Mouse (Mus musculus) monocyte, adult 5-6 weeks (primary cell): Measurements from ENCODE around the gene Etv5. TPM values are rescaled to one million over a fixed set of nuclear protein-coding genes. Genes with fewer than 3 reads are reported as not detected.
"Not testable (repeated sequence)": the region's sequence is repeated elsewhere in the genome, so short reads cannot be mapped to it uniquely, and the experiment has no call there.

Experiments
- ATAC-seq: fragments of 153-309, 156-312 bp; replicated peaks from 2 replicates; pipeline ENCODE4 v1.8.0; 2017; ENCODE audit warnings: mild to moderate bottlenecking; ENCODE audit not compliant: low TSS enrichment, insufficient number of reproducible peaks, severe bottlenecking, poor library complexity, low FRiP score
- total RNA-seq: library from RNA; stranded (forward); fragments of 200-1000, 200-491, 200-594 nt; gene quantifications from 3 replicates; pipeline ENCODE4 v1.2.3, GENCODE M21; 2017

The Etv5 gene
- total RNA-seq, 1 experiment from 2014 or later = 3.2 TPM

DNA sequence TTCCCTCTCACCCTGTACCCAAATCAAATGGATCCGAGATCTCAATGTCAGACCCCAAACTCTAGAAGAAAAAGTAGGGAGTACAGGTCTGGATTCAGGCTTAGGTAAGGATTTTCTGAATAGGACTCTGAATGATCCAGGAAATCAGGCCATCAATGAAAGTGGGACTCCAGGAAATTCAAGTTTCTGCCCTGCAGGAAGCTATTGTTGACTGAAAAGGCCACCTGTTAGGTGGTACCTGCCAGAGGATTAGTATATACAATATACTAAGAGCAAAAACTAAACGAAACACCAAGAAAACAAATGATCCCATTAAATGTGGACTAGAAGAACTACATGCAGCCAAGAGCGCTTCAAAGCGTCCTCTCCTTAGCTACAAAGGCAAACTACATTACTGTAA, 35.8 kb downstream of the Etv5 start:
- no peak for ATAC-seq

DNA sequence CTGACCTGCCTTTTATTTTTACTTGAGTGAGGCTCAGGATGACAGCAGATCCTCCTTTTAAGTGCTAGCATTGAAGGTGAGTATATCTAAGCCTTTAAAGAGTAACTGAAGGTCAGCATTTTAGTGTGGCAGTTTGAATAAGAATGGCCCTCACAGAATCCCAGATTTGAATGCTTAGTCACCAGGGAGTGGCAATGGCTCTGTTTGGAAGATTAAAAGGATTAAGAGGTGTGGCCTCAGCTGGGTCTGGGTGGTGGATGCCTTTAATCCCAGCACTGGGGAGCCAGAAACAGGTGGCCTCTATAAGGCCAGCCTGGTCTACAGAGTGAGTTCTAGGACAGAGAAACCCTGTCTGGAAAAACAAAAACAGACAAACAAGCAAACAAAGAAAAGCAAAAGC, 36.9 kb downstream of the Etv5 start:
- ATAC-seq = no peak

DNA sequence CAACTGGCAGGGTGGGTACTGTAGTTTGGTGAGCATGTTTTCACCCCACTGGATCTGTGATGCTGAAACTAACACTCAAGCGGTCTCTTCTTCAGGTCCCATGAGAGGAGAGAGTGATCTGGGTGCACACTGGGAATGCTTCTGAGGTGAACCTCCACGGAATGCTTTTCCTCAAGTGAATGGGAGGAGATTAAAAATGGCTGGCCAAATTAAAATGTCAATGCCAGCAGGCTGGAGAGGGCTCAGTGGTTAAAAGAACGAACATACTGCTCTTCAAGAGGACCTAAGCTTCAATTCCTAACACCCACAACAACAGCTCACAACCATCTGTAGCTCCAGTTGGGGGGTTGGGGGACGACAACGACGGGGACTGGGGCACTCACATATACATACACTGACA, 39.3 kb downstream of the Etv5 start:
- ATAC-seq = no peak

DNA sequence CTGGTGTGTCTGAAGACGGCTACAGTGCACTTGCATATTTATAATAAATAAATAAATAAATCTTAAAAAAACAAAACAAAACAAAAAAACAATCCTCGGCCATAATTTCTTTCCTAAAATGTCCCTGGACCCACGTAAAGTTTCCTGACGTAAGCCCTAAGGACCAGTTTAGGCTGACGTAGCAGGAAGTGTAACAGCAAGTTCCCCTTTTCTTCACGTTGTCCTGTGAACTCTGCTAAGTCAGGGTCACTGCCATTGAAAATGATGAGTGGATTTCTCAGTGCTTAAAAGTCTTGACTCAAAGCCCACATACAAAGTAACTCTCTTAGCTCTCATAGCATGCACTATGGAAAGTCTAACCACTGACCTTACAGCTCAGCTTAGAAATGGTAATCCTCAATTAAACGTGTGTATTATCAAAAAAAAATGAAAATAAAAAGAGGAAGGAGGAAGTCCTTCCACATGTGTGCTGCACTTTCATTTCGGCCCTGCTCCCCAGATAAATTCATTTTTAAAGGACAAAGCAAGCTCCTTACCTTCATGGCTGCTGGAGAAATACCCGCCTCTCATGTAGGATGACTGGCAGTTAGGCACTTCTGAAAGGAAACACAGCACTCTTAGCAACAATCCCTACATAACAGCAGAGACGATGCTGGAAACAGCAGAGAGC, 40.6 kb downstream of the Etv5 start:
- peak; percentile 85 for ATAC-seq

DNA sequence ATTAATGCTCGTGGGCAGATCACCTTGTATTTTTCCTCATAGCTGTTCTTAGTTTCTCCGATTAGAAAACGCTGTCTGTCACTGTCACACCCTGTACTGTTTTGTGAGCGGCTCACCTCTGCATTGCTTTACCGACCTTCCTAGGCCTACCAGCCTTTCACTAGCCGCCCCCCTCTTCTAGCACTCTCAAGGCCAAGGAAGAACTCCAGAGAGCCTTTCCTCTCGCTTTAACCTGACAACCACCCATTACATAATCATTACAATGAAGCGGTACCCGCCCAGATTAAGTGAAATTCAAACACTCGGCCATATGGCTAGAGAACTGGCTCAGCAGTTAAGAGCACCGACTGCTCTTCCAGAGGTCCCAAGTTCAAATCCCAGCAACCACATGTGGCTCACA, 41.2 kb downstream of the Etv5 start:
- no peak for ATAC-seq

DNA sequence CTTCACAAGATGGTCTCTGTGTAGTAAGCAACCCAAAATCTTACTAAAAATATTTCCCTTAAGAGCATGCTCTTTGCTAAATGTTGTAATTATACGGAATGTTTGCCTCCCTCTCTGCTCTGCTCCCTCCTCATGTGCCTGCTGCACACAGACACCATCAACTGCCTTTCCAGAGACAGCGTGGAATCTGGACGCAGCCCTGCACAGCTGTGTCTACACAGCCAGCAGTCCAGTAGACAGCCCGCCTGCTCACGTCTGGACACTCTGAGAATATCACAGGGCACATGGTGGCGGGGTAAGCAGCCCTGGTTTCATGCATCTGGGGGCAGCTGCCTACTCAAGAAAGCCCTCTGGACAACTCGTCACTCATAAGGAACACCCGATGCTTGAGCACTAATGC, 43.1 kb downstream of the Etv5 start:
- ATAC-seq = no peak

DNA sequence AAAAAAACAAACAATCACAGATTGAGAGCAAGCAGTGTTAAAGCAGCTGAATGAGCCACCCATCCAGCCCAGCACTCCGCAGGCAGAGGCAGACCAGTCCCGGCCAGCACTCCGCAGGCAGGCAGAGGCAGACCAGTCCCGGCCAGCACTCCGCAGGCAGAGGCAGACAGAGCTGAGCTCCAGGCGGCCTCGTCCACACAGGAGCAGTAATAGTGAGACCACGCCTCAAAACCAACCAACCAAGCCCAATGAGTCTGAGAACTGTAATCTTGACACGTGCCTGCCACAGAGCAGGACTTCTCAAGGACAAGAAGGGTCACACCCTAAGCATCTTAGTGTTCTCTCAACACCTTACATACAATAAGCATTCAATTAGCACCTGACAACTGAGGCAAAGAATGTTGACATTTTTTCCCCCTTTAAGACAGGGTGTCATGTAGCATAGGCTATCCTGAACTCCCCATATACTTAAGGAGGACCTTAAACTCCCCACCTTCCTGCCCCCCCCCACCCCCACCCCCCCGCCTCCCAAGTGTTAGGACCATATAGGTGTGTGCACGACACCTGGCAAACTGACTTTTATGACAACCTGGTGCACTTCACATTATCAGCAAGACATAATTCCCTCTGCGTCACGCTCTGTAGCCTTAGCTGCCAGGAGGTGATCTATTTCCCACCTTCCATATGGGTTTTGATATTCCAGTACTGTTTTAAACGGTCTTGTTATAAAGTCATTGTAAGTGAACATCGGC, 44.2 kb downstream of the Etv5 start:
- no peak for ATAC-seq

DNA sequence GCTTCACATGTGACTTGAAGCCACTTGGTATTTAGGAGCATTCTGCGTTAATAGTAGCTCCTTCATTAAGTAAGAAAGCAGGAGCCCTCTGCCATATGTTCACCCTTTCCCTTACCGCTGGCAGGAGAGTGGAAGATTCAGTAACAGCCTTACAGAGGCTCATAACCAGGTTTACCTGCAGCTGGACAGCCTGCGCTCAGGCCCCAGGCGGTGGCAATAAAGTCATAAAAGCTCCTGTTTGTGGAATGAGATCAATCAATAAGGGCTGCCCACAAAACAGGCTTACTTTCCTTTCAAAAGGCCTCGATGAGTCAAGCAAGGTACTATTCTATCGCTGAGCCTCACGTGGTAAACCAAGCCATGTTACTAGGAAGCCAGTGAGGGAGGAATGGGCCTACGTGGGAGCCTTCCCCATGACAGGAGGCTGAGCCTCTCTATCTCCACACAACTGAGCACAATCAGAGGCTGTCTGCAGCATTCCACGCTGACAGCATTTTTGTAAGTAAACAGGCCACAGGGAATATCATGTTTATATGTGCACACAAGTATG, 49.1 kb downstream of the Etv5 start:
- no peak for ATAC-seq

DNA sequence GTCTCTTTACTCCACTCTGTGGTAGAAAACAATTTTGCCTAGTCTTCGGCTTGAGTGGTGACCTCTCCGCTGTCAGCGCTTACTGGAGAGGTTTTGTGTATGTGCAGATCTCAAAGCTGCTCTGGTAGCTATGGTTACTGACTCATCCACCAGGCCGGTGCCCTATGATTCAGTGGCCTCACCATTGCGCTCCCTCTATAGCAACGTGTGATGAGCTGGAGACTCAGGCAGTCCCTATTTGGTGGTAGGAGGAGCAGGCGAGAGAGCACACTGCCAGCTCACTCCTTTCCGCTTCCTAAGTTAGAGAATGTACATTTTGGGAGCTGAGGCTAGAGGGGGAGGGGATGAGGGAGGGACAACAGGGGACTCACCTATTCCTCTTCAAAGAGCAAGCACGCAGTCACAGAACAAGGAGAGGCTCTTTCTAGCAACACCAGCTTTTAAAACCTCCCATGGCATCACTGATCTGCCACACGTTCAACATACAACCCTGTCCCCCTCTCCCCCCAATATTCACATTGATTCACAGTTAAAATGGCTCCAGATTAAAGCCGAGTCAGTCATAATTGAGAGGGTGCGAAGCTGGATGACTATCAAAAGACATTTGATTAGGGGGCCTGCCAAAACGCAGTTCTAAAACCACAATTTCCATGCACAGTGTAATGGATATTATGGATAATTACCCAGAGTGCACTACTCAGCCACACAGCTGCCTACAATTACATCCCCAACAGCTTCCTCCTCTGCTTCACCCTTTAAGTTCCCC, 50.2 kb downstream of the Etv5 start:
- no peak for ATAC-seq

DNA sequence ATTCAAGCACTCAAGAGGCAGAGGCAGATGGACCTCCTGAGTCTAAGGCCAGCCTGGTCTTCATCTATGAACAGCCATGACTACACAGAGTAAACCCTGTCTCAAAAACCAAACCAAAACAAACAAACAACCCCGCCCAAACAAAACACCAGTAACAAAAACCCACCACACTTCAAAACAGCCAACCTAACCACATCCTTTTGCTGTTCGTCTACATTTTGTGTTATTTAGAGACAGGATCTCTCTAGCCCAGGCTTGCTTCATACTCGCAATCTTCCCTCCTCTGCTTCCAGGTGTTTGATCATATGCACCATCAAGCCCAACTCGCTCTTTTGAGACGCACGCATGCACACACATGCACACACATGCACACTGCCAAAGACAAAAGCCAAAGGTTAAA, 51.8 kb downstream of the Etv5 start:
- no peak for ATAC-seq

DNA sequence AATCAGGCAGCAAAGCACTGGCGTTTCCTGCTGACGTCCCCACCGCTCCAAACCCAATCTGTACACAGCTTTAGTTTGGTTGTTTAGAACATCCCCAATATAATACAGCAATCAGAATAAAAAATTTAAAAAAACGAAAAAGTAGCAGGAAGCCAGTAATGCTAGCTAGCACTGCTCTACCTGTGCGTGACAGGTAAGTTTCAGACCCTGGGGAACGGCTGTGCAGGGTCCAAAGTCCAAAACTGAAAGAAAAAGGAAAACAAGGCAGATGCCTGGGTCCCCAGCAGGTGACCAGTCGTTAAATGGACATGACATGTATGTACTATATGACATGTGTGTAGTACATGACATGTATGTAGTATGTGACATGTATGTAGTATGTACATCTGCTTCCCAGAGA, 57.5 kb downstream of the Etv5 start:
- ATAC-seq = not testable (repeated sequence)

DNA sequence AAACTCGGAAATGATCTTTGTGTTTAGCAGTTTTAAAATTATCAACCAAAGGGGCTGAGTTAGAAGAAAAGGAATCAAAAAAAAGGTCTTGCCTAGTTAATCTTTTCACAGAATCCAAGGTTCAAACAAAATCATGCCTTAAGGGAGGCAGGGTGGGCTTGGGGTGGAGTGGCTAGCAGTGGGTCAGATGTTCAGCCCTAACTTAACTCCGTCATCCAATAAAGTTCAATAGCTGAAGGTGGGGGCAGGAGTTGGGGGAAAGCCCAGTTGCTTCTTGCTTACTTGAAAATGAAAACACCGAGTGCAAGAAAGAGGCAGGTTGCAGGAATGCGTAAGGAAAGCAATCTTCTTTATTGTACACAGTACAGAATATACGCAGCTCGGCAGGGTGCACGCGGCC, 58.5 kb downstream of the Etv5 start:
- no peak for ATAC-seq

DNA sequence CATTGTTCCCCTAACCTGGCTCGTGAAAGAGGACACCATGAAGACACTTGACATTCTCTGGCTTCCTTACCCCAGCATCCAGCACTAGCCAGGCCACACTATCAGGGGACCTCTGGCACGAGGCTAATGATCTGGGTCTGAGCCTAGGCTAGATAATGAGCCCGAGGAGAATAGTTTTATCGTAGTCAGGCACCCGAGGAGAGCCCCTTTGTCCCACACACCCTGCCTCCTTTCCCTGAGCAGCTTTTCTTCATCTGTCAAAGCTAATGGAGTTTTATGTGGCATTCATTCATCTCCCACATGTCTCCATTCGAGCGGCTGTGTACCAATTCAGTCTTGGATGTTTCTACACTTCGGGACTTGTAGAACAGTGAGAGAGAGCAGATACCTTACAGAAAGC, 59.5 kb downstream of the Etv5 start:
- no peak for ATAC-seq

DNA sequence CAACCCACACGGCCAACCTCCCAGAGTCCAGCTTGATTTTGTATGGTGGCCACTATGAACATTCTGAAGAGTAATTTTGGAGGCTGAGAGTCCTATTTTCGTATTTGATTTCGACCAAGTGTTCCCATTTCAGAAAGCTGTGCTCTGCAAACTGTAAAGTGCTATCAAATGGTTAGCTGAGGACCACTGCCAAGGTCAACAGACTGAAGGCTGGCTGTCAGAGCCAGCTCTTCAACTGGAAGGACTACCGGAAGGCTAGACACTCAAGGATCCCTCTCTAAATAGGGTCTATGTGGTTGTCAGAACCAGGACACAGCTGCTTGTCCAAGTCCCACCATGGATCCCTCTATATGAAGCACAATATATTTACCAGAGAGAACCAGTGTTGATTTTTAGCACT, 60.2 kb downstream of the Etv5 start:
- ATAC-seq = no peak

DNA sequence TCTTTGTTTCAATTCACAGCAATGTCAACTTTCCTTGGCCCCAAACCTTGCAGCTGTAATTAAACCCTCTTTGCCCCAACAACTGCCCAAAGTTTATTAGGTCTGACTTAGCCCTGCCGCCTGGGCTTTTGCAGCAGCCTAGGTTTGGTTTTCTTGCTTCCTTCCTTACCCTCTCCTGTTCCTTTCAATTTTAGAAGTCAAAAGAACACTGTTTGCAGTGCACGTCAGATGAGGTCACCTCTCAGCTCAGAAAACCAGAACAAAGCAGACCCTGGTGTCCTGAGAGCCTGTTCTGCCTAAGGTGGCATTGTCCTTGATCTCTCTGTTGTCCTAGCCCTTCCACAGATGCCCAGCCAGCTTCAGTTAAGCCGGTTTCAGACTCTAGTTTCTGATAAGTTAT, 61.8 kb downstream of the Etv5 start:
- no peak for ATAC-seq

DNA sequence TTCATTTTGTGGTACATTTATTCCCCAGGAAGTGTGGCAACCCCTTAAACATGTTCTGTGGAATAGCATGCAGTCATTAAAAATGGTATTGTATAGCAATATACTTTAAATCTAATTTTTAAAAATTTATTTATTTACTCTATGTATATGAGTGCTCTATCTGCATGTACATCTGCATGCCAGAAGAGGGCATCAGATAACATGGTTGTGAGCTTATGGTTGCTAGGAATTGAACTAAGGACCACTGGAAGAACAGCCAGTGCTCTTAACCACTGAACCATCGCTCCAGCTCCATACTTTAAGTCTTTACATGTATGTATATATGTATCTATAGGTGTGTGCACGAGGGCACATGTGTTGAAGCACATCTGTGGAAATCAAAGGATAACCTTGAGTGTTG, 64.6 kb downstream of the Etv5 start:
- ATAC-seq = no peak

DNA sequence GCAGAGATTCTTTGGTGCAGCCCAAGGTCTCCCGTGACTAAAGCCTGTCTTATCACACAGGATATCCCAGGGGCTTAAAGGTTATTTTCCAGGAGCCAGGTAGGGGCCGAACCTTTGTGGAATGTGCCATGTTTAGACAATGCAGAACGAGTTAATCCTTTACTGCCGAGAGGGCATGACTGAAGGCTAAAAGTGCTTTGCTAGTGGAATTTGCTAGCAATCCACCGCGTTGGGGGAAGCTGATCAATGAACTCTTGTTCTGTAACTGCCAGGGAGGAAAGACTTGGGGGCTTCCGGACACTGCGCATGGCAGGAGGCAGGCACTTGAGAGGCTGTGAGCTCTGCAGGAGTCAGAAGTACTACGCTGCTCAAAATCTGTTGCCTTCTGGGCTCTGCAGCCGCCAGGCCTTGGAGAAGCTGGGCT, 66.8 kb downstream of the Etv5 start:
- no peak for ATAC-seq

DNA sequence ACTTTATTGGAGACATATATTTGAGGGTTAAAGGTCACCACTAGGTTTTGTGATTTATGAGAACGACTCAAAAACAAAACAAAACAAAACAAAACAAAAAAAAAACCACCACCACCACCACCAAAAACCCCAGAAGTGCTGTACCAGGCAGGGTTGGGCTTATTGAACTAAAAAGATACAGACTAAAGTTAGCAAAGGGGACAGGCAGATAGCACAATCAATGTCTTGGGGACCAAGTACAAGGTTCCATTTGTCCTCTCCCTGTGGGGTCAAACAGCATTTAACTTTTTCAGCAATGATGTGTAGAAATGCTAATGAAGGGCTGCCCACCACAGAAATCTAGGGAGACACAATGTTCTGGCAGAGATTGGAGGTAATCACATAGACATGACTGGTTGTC, 67.3 kb downstream of the Etv5 start:
- no peak for ATAC-seq

DNA sequence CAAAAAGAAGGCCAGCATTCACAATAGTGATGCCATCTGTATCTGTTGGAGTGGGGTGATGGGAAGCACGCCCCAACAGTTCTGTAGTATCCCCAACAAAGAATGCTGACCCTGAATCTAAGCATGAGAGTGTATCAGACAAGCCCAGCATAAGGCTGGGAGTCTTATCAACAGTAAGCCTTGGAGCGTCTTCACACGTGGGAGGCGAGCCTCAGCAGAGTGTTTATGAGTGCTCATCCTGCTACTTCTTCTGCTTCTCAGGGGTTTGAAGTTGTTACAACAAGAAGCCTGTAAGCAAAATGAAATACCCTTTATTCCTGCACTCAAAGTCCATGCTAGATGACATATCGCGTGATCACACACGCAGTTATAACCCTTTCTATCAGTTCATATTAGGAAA, 72.4 kb downstream of the Etv5 start:
- ATAC-seq = no peak

DNA sequence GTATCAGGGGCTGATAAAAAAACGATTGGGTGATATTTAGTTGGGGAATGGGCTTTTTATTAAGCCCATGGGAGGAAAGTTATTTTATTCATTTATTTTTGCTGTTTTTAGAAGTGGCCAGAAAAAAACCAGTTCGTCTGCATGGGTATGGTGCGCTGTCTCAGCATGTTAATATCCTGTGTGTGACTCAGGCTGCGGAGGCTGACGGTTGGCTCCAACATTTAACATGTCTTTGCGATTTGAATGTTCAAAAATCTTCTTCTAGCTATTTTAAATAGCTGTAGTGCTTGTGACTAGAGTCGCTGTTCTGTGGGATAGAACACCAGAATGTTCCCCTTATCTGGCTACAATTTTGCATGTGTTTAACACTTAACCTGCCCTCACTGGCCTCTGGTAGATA, 73.5 kb downstream of the Etv5 start:
- no peak for ATAC-seq
